Mouse (Mus musculus): ENCODE results near the gene Ccdc88a.

Ccdc88a gene

GRCm38 (mm10) chr11:29373396-29374273 lies at the start of gene Ccdc88a:
Gene Ccdc88a, plus strand, starts transcription at chr11:29373658.
- DNase-seq: peak; percentile 97 to 99

DNA sequence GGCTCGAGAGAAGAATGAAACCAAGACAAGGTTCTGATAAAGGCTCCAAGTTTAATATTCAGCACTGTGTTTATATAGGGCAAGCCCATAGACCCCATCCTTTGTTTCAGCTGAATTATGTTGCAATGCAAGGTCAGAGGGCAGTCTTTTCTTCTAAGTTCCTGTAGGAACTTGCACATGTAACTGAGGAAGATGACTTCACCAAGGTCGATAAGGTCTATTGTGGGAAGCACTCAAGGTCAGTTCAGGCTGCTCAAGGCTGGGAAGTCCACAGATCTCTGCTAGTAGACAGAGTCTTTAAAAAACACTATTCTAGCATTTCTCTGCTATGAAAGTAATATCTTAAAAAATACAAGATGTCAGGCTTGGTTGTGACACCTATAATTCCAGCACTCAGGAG lies 38.0 kb upstream of the Ccdc88a start:
- DNase-seq: no peak

DNA sequence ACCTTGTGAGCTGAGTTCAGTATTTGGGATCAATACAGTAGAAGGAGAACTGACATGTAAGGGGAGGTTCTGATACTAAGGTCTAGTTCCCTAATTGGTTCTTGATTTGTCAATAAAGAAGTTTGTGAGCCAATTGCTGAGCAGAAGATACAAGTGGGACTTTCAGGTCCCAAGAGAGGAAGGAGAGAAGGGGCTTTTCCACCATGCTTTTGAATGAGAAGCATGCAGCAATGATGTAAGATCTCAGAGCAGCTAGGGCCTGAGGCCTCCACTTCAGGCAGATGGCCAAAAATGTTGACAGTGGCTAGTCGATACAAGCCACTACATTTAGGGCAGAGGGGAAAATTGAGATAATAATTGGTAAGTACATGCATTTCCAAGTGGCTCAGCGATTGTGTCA lies 32.2 kb upstream of the Ccdc88a start:
- DNase-seq: no peak

DNA sequence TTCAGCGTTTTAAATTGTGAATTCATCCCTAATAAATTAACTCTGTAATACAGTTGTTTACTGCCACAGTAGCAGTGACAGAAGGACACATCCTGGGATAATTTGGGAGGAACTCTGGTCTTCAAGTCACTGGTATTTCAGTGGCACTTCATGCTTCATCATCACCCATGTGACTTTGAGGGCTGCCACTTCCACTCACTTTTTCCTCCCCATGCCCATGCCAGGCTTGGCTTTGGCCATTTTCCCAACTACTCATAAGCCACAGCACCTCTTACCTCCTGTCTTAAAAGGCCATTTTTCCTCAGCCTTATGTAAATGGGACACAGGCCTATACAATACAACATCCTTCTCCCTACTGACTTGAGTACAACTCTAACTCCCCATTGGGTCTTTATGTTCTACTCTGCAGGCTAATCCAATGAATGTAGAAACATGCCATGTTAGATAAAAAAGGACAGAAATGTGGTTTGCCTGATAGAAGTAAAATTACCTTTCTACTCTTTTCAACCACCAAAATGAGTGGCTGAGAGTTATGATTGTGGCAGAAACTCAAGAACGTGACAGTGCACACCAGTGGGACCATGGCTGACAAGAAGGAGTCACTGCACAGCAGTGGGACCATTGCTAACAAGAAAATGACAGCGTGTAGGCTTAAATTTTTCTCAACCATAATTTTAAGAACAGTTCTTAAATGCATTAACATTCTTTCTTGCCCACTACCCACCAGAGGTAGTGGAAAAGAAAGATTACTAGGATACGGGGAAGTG lies 28.4 kb upstream of the Ccdc88a start:
- DNase-seq: no peak

DNA sequence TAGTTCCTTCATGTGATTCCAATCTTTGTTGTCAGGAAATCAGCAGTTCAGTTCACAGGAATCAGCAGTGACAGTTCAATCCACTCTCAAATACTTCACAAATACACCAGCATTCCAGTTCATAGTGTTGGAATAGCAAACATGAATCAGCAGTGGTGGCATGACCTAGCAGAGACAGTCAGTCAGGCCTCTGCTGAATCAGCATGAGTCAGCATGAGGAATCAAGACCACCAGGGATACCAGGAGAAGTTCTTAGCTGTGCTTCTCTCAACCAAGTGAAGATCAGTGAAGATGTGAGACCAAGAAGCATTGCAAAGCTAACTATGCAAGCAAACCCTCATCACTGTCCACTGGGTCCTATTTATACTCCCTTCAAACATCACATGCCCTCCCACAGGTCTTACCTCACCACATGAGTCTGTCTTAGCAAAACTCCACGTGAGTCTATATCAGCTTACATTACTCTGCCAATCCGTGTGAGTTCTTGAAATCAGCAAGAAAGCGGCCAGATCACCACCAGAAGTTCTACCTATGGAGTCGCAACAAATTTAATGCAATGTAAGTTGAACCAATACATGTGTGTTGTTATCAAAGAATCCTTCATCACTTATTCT lies 27.7 kb upstream of the Ccdc88a start:
- DNase-seq: no peak

DNA sequence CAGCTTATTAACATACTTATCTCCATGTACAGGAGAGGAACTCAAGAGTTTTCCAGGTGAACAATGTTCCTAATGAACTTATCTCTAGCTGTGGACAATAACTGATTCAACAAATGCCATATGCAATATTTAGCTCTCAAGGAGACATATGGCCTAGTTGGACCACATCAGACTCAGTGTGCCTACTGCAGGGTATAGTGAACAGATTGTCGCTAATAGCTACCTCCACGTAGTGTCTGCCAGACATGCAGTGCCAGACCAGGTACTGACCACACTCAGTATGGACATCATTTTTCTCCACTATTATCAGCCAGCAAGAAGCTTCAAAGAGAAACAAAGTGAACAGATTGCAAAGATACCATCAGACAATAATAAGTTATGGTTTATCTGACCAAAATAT lies 22.6 kb upstream of the Ccdc88a start:
- DNase-seq: no peak

DNA sequence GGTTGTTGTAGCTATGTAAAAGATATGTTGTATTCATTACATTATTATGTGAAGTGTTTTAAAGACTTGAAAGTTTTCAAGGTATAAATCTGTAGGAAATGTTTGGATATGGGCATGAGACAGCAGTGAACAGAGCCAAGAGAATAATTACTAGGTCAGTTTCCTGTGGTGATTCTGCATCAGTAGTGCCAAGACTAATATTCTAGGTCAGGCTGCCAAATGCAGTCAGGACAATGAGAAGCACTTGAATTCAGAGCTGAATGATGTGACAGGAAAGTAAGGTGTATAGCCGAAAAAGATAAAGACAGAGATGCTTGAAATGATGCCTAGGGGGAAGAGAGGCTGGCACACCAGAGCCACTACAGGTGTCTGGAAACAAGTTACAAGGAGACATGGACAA lies 21.2 kb upstream of the Ccdc88a start:
- no peak for DNase-seq

GRCm38 (mm10) chr11:29368161-29368560 lies 5.3 kb upstream of the Ccdc88a start:
- no peak for DNase-seq

DNA sequence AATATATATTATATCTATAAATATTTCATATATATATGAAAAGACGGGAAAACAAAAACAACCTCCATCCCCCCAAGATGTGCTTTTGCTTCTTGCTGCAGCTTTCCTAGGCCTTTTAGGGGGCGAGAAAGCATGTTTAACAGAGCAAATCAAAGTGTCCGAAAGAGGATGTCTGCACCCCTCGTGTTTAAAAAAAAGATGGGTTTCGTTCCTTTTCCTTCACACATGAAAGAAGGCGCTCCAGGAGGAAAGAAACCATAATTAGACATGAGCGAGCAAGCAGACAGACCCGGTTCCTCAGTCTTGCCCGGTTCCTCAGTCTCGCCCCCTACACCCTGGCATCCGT lies 435 bp upstream of the Ccdc88a start:
- no peak for DNase-seq

DNA sequence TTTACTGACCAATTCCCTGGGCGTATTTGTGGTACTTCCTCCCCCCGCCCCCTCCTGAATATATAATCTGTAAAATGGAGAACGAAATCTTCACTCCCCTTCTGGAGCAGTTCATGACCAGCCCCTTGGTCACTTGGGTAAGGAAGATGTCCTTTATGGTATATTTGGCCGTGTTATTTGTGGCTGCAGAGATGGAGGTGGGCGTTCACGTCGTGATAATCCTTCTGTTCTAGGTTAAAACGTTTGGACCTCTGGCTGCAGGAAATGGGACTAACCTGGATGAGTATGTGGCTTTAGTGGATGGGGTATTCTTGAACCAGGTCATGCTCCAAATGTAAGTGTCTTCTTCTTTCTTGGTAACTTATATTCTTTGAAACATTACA lies 807 bp downstream of the Ccdc88a start:
- DNase-seq: no peak

- no peak for DNase-seq
Observed at GRCm38 (mm10) chr11:29376635-29377034, 3.2 kb downstream of the Ccdc88a start.

- DNase-seq: no peak
Observed at GRCm38 (mm10) chr11:29378751-29379150, 5.3 kb downstream of the Ccdc88a start.

GRCm38 (mm10) chr11:29383493-29383892 lies 10.0 kb downstream of the Ccdc88a start:
- no peak for DNase-seq

GRCm38 (mm10) chr11:29384001-29384400 lies 10.5 kb downstream of the Ccdc88a start:
- no peak for DNase-seq

DNA sequence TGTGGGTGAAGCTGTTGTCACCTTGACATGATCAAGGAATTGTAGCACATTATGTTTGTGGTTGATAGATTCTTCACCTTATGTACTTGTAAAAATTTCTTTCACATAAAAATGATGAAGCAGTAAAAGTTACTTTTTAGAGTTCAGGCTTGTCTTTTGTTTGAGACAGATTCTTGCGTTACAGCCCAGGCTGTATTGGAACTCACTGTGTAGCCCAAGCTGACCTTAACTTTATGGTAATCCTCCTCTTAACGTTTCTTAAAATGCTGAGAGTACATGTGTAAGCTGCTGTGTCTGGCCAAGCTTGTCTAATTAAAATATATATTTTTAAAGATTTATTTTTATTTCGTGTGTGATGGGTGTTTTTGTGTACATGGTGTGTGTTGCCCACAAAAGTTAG lies 11.2 kb downstream of the Ccdc88a start:
- no peak for DNase-seq

DNA sequence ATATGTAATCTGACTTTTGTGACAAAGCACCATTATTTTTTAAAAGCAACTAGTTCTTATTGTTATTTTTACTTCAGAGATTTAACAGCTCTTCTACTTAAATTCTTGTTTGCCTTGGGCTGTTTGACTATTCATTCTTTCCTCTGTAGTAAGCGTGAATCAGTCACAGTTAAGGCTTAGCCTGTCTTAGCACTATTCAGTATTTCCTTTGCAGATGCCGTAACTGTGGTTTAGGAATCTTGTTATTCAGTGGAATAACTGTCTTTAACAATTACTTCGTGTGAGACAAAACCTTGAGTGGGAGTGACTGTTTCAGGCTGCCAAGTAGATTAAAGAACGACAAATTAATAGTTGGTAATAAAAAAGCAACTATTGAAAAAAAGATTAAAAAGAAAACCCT lies 16.5 kb downstream of the Ccdc88a start:
- DNase-seq: no peak

- no peak for DNase-seq
Observed at GRCm38 (mm10) chr11:29395135-29395746, 21.8 kb downstream of the Ccdc88a start.

DNA sequence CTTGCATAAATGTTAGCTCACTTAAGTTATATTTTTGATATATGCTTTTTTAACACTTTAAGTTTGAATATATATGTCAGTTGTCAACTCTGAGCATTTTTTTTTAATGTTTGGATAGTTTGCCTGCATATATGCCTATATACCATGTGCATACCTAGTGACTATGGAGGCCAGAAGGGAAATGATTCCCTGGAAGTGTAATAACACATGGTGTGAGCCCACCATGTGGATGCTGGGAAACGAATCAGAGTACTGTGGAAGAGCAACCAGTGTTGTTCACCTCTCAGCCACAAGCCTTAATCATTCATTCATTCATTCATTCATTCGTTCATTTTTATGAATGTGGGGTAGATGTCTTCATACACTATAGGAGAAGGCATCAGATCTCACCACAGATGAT lies 26.9 kb downstream of the Ccdc88a start:
- DNase-seq: no peak

GRCm38 (mm10) chr11:29406292-29406691 lies 32.8 kb downstream of the Ccdc88a start:
- no peak for DNase-seq

DNA sequence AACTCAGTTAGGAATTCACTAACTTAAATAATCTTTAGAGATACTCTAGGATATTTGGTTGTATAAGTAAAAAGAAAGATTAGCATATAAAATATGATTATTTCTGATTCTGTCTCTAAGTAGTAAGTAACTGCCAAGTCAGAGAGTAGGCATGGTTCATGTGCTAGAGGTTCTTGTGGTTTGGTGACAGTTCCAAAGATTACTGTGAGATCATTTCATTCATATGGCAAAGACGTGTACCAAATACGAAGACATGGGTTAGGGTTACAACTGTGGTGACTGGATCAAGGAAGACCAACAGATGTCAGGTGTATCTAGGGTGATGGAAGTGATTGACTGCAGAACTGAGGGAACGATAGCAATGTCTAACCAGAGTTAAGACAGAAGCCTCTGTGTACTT lies 50.0 kb downstream of the Ccdc88a start:
- no peak for DNase-seq

GRCm38 (mm10) chr11:29428774-29429173 lies 55.3 kb downstream of the Ccdc88a start:
- DNase-seq: no peak

- no peak for DNase-seq
Observed at GRCm38 (mm10) chr11:29431011-29431410, 57.6 kb downstream of the Ccdc88a start.

DNA sequence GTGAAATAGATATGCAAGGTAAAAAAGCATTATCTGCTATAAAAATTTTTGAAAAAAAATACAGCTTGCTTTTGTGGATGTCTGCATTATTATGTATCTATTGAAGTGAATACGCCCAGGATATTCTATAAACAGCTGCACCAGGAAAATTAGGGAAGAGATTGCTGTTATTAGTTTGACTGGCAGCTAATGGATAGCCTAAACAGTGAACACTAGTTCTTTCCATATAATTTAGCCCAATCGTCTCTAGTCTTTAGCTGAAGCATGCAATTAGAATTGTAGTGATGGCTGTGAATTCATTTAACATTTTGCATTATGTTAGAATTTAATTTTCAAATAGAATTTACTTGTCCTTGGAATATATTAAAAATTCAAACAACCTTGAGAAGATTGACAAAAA lies 75.3 kb downstream of the Ccdc88a start:
- DNase-seq: no peak

Data from lung, postnatal 4 days (tissue).